Comparison of ENCODE assay signal across 8 mouse cellular contexts in the genomic region with DNA sequence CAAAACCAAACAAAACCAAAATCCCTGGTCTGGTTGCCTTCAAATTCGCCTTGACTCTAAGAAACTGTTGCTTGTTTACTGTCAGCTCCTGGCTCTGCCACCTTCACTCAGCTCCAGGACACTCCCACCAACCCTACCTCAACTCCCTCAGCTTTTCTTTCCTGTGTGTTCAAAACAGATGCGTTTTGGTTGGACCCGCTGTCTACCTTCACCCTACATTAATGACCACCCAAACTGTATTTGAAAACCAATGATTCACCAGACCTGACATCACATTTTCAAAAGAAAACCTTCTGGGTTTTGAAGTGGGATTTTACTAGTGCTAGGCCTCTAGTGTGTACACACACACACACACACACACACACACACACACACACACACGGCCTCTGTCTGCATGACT. TPM values are rescaled to one million over a fixed set of nuclear protein-coding genes. Genes with fewer than 3 reads are reported as not detected.
DNase-seq lines count a peak whose midpoint lies in the region; ATAC-seq and TF ChIP-seq lines count a peak whose summit lies in the region.

No protein-coding gene starts in this region.

- peak overlapping the region; percentile 92 for H3K4me3 ChIP-seq in layer of hippocampus, adult 2 months
- peak overlapping the region; percentile 97 for H3K4me3 ChIP-seq in bone marrow macrophage, adult 2 months (ENCODE audit: insufficient read depth, low read length)
- peak overlapping the region; percentile 99 for H3K4me3 ChIP-seq in hindbrain, embryonic 13.5 days
- peak overlapping the region; percentile 88 for H3K4me3 ChIP-seq in midbrain, embryonic 15.5 days

- DNase-seq in layer of hippocampus, adult 2 months (ENCODE audit: low spot score in 2 of 2), result no peak
- no peak for DNase-seq in layer of hippocampus, postnatal 14 days (ENCODE audit: low spot score in 2 of 2)
- no peak for DNase-seq in retina, embryonic 14.5 days (ENCODE audit: low spot score)
- no peak for DNase-seq in layer of hippocampus, adult 8-10 months (ENCODE audit: low spot score in 2 of 2)
- no peak for DNase-seq in embryo, embryonic 10.5 days (ENCODE audit: low spot score)

- TF ChIP-seq CTCF in layer of hippocampus, adult 2 months (conservative IDR thresholded peaks at IDR 0.05), result no peak
- no peak for TF ChIP-seq CTCF in bone marrow macrophage, adult 2 months (IDR thresholded peaks at IDR 0.05; ENCODE audit: low read depth, low read length)

- peak overlapping the region; percentile 99; the same call in 1 of the 2 replicates for H3K27ac ChIP-seq in layer of hippocampus, adult 2 months
- H3K27ac ChIP-seq in bone marrow macrophage, adult 2 months (ENCODE audit: insufficient read depth, low read depth, low read length), result peak overlapping the region; percentile 98
- H3K27ac ChIP-seq in hindbrain, embryonic 13.5 days, result 0 out of 2 replicates have a peak overlapping the region, but pooled peaks have one; percentile 93
- H3K27ac ChIP-seq in midbrain, embryonic 15.5 days, result peak overlapping the region; percentile 90; the same call in 1 of the 2 replicates

- H3K9ac ChIP-seq in hindbrain, embryonic 13.5 days, result peak overlapping the region; percentile 98
- H3K9ac ChIP-seq in midbrain, embryonic 15.5 days, result peak overlapping the region; percentile 87

- WGBS in hindbrain, embryonic 13.5 days, result 15% methylated on average over 4 of the region's 4 CpGs
- WGBS in midbrain, embryonic 15.5 days, result 21% methylated on average over 4 of the region's 4 CpGs

- peaks cover 20% of the 10 kb centered on the region for H3K36me3 ChIP-seq in hindbrain, embryonic 13.5 days
- no peaks in the 10 kb centered on the region; the same call in 1 of the 2 replicates for H3K36me3 ChIP-seq in midbrain, embryonic 15.5 days (replicated peaks)

- TF ChIP-seq POLR2A in bone marrow macrophage, adult 2 months (IDR thresholded peaks at IDR 0.05; ENCODE audit: borderline replicate concordance, low read depth, low read length), result no peak

- ATAC-seq in hindbrain, embryonic 13.5 days (ENCODE audit: low FRiP score), result 0 out of 2 replicates have a peak, but pooled peaks have one; percentile 2
- ATAC-seq in midbrain, embryonic 15.5 days (replicated peaks), result no peak

- peak overlapping the region; percentile 79 for H3K4me2 ChIP-seq in hindbrain, embryonic 13.5 days
- peak overlapping the region; percentile 89 for H3K4me2 ChIP-seq in midbrain, embryonic 15.5 days

- no peaks in the 10 kb centered on the region for H3K27me3 ChIP-seq in hindbrain, embryonic 13.5 days
- H3K27me3 ChIP-seq in midbrain, embryonic 15.5 days (replicated peaks), result no peaks in the 10 kb centered on the region

- no peaks in the 10 kb centered on the region for H3K9me3 ChIP-seq in hindbrain, embryonic 13.5 days
- no peaks in the 10 kb centered on the region for H3K9me3 ChIP-seq in midbrain, embryonic 15.5 days

- H3K4me1 ChIP-seq in bone marrow macrophage, adult 2 months (ENCODE audit: control insufficient read depth, insufficient read depth, low read length), result peaks cover 27% of the 10 kb centered on the region
- peaks cover 26% of the 10 kb centered on the region for H3K4me1 ChIP-seq in hindbrain, embryonic 13.5 days (replicated peaks)
- peaks cover 27% of the 10 kb centered on the region for H3K4me1 ChIP-seq in midbrain, embryonic 15.5 days

RNA-seq across cellular contexts. Expression of gene Wdr26, which starts 1.7 kb away (rescaled TPM):
- total RNA-seq in layer of hippocampus, adult 2 months (2021), result 100 to 1,000 TPM; 104 to 117 TPM
- 100 to 1,000 TPM; 132 to 143 TPM for total RNA-seq in layer of hippocampus, postnatal 14 days (2021)
- polyA plus RNA-seq in bone marrow macrophage, adult 2 months (2012; ENCODE audit: insufficient read depth, insufficient read length, missing spikeins), result 226 and 227 TPM in 2 replicates
- 45.9 and 46.0 TPM in 2 replicates for polyA plus RNA-seq in hindbrain, embryonic 13.5 days (2015; fragmentation: Nextera tagmentation; extraction: Ambion mirVana)
- polyA plus RNA-seq in midbrain, embryonic 15.5 days (2015; fragmentation: Nextera tagmentation; extraction: Ambion mirVana), result 32.8 and 36.7 TPM in 2 replicates
- 100 to 1,000 TPM; 109 to 123 (median 113) TPM for total RNA-seq in layer of hippocampus, adult 8-10 months (2022)
